Mouse (Mus musculus) lung, postnatal 36 days (tissue): Measurements from ENCODE around the gene Tpcn2.

Experiments
- DNase-seq: peaks from one replicate; pipeline ENCODE4 v3.0.0; 2022; ENCODE audit warnings: mixed read lengths

Tpcn2 gene

DNA sequence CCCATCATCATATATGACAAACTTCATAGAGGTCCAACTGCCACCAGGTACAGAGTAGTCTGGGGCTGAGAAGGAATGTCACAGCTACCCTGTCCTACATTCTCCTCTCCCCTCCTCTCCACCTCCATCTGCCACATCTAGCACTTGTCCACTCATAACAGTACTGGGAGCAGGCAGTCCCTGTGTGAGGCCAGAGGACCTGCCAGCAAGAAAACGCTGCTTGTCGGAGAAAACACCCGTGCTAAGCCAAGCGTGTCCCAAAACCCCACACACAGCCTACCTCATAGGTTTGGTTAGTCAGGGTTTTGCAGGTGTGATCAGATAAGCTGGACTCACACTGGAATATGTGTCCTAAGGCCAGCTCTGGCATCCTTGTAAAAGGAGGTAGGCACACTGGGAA lies 42.9 kb downstream of the Tpcn2 start:
- DNase-seq = no peak

DNA sequence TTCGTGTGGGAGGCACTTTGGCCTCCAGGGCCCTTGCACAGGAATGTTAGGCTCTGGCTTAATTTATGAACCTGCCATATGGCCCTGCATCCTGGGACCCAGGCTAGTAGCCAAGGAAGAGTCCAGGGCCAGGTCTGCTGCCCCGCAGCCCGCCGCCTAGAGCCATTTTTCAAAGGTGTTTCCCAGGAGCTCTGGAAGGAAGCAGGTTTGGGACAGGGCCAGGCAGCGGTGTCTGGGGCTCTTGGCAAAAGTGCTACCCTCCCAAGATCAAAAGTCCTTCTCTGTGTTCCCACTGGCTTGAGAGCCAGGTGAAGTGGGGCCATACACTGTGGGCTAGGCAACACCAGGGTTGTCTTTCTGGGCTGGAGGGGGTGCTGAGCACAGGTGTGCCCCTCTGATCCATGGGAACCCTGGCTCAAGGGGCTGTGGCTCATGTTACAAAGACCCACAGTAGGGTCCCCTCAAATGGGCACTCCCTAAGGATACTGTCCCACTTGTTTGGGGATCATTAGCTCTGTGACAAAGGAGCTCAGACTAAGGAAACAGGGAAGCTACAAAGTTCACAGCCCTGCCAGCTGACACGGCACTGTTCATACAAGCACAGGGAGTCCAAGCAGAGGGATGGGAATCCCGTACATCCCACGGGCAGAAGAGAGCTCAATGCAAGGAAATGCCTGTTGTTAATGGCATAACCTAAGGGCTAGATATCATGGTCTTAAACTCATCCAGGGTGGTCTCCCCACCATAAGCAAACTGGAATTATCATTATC lies 43.9 kb downstream of the Tpcn2 start:
- DNase-seq = peak; percentile 37

DNA sequence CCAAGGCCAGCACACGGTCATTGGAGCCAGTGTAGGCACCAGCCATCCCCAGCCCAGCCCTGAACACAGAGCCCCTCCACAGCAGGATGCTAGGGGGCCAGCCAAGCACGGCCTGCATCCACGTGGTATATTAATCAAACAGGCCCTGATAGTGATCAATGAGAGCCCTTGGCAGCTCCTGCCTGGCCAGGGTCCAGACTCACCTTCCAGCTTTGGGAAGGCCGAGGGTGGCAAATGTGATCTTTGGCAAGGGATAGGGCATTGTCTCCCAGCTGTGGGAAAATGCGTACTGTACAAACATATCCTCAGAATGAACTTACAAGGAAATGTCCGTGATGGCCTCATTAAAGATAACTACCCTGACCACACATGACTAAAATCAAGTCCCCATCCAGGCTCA lies 44.7 kb downstream of the Tpcn2 start:
- DNase-seq = peak; percentile 32

DNA sequence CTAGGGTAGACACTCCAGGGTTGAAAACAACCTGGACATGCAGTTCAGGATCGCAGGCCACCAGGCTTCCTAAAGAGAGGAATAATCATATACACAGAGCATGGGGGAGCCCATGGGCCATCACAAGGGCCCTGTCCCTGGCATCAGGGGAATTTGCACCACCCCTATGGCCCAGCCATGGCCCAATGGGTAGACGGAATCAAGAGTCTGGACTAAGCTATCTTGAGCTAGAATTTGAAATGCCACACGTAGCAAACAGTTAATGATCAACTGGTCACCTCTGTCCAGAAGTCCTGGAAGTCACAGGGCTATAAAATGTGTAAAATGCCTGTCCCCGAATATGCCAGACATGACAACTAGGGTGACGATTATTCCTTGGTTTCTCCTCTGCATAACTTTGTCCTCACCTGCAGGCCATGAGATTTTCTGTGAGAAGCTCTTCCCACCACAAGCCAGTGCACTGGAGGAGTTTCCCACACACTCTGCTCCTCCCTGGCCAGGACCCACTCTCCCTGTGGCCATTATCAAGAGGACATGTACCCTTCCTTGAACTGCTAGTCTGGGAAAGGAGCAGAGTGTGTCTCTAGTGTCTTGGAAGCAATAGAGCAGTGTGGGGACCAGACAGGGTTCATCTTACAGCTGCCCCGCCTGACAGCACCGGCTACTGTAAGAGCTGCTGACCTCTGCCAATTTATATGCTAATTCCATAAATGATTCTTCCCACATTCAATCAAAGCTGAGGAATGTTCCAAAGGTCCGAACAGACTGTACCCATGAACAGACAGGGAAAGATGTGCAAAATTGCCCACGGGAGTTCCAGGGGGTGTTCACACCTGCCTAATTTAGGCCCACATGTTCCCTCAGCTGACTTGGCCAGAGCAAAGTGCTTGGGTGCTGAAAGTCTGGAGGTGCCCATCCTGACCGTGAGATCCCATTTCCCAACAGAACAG lies 48.7 kb downstream of the Tpcn2 start:
- DNase-seq = no peak

DNA sequence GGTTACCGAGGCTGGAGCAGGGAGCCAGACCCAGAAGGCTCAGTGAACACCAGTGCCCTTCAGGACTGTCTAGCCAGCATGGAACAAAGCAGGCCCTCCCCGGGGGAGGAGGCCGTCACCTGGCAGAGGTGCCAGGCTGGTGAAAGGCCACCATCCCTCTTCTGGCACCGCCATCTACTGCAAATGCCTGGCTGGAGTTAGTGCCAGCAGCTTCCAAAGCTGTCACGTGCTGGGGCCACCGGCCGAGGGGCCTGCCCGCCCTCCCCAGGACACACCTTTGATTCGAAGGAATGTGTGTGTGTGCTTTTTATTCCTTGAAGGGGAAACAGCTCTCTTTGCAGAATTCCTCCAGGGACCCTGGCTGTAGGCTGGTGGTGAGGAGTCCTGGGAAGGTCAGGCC lies 52.2 kb downstream of the Tpcn2 start:
- DNase-seq = peak; percentile 65

DNA sequence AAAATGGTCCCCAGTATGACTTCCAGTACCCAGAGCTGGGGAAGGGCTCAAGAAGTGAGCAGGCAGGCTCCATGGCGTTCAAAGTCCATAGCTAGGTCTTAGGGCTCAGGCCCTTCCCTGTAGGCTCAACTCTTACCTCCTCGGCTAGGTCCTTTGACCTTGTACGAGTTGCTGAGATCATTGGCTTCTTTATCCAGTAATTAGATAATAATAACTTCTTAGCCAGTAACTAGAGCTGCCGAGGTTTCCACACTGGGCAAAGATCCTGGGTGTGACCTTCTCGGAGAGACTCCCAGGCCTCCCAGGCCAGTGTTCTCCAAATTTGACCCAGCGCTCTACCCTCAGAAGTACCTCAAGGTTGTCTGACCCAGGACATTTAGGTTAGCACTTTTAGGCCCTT lies 57.2 kb downstream of the Tpcn2 start:
- no peak for DNase-seq

DNA sequence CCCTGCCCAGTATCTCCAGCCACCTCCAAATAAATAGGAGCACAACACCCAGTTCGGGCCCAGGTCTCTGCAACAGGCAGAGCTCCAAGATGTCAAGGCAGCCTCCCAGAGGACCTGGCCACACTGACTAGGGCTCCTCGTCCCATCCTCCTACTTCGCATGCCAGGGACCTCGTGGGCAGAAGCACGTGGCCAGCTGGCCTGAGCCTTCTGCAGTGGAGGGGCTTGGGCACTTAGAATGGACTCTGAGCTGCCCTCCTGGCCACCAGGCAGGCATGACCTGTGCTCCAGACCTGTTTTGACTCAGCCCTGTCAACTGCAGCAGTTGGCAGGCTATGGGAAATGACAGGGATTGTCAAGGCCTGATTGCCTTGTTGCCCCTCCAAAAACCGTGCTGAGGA lies 58.2 kb downstream of the Tpcn2 start:
- no peak for DNase-seq

DNA sequence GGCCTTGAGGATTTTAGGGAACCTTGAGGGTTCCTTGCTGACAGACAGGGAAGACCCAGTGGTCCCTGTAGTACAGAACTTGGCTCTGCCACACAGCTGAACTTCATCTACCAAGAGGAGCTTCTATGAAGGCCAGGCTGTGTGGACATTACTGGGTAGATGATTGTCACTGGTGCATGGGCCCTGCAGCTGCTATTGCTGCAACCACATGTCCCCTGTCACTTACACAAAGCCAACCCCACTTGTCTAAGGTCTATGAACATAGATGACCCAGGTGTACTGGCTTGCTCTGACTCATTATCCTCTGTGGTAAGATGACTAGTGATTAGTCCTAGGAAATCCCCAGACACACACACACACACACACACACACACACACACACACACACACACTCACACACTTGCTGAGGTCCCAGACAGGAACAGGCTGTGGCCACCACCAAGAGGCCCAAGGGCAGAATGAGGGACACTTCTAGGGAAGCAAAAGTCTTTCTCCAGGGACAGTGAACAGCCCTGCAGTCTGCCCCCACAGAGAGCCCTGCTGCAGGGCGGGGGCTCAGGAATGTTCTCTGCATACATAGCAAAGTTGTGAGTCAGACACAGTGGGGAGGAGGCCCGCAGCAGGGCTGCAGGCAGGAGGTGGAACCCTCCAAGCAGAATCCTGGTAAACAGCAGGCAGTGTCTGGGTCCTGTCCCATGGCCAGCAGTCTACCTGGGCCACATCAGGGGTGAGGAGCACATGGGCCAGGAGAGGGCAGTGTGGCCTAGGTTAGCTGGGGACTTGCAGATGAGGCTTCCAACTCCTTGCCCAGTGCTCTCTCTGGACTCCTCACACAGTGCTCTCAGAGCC lies 61.7 kb downstream of the Tpcn2 start:
- peak; percentile 80 for DNase-seq

DNA sequence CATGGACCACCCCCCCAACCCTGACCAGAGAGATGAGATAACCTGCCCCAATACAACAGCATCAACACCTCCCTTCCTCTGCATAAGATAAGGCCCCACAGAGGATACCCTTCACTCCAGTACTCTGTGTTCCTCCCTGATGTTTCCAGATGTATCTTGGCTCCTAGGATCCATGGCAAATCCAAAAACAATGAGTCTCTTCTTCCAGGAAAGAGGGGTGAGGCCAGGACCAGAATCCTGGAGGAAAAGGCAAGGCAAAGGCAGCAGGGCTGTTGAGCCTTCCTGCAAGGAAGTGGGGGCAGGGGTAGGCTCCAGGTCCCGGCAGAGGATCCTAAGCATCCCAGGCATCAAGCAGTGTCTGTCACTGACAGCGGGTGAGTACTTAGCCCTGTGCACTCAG lies 62.5 kb downstream of the Tpcn2 start:
- DNase-seq = no peak

DNA sequence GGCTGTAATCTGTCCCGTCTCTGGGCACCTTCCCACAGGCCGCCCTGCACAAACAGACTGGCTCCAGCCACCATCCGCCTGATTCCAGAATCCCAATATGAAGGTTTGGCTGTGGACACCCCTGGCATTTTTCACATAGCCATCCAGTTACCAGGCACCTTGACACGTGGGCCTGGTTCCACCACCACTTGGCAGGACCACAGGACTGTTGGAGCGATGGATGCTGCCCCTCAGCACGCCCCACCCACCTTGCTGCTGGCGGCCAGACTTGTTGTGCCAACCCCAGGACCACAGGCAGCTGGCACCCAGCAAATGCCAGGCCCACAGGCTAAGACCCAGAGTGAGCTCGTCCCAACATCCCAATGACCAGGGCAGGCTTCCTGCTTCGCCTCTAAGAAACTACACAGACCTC lies 64.4 kb downstream of the Tpcn2 start:
- no peak for DNase-seq

DNA sequence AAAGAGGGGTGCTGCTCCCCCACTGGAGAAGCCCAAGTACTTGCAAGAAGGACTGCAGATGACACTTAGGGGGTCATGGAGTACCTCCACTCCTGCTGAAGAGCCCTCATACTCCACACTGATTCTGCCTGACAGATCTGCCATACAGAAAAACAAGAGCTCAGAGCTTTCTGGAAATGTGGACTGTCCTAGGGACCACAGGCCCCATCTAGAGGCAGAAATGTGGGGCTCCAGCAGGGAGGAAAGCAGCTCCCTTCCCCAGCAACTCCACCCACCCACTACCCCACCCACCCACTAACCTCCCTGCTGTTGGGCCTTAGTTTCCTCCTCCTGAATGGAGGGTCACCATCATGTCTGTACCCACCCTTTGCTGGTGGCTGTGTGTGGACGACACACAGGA lies 67.2 kb downstream of the Tpcn2 start:
- peak; percentile 44 for DNase-seq

DNA sequence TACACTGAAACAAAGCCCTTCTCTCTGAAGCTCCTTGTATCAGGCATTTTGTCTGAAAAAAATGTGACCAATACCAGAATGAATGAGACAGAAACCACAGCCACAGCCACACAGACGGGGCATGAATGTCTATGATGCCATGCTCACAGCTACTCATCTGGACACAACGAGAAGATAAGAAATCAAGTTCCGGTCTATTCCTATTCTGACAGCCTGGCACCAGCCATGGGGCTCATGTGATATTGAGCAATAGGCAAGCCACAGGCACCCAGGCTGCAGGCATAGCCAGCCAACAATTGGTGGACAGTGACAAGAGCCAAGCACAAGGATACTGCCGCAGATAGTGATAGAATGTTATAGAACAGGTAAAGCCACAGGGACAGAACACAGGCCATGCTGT lies 68.3 kb downstream of the Tpcn2 start:
- peak; percentile 47 for DNase-seq

DNA sequence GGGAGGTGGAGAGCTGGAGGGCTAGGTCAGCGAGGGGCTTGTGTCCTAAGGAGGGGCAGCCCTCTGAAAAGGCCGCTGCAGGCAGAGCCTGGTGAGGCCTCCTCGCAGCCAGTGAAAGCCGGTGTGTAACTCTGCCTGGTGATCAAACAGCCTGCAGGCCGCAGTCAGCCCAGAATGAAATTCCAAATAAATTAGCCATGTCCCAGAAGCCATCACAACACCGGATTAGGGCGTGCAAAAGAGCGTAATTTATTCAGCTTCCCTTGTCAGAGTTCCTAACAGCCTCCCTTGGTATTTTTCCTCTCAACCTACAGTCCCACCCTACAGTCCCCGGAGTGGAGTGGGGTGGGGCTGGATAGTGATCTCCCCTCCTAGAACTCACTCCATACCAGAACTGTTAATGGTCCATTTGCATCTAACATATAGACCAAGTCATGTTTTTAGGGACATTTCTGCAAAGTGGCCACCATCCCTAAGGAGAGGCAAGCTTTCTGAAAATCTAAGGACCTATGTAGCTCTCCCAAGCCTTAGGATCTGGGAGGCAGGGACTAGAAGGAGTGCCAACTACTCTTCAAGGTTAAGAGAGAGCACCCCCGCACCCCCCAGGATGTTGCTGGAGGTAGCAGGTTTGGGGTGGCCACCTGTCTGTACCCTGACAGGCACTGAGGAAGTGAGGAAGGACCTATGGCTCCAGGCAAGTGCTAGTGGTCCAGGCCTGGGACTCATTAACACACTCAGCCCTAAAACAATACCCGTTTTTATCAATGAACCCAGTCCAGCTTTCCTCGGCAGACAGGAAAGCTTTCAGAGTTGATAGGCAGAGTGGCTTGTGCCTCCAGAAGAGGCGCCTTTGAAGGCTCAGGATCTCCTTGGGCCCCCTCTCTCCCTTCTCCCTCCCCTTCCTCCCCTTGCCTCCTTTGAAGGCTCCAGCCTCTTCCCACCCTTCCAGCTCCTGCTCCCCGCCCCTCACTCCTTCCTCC lies 71.8 kb downstream of the Tpcn2 start:
- DNase-seq = no peak

DNA sequence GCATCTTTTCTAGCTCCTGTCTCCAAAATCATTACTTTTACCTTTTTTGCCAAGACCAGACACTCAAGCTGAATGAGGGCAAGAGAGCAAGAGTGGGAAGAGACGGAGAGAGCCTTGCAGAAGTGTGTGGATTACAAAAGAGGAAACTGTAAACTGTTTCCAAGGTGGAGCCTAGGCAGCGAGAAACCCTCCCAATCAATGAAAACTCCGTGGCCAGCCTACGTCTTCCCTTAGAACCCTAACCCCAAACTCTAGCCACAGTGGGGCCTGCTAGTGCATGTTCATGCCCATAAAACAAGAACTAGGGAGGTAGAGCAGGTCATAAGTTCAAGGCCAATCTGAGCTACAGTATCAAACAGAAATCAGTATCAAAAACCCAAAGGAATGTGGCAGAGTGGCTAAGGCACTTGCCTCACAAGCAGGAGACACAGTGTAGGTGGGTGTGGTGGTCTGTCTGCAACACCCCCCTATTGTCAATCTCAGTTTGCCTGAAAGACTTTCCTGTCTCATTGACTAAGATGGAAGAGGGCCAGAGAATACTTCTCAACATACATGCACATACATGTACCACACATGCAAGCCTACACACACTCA lies 73.2 kb downstream of the Tpcn2 start:
- no peak for DNase-seq

DNA sequence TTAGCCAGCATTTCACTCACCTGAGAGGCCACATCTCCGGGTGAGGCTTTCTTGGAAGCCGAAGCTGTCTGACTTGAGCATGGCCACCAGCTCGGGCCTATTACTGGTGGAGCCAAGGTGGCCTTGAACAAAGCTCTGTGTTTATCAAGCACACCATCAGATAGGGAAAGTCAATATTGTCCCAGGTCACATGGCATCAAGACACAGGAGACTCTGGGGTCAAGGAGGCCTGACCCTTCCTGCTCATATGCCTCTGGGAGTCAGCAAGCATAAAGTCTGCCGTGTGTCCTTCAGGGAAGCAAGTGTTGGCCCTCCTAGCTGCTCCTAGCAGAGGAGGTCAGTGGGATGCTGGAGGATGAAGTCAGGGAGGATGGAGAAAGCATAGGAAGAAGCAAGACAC lies 75.8 kb downstream of the Tpcn2 start, which contains the start of gene 1810010D01Rik:
TSS of gene 1810010D01Rik (minus strand) at position 114 of the 400 bp plus-strand sequence.
- peak; percentile 70 for DNase-seq

DNA sequence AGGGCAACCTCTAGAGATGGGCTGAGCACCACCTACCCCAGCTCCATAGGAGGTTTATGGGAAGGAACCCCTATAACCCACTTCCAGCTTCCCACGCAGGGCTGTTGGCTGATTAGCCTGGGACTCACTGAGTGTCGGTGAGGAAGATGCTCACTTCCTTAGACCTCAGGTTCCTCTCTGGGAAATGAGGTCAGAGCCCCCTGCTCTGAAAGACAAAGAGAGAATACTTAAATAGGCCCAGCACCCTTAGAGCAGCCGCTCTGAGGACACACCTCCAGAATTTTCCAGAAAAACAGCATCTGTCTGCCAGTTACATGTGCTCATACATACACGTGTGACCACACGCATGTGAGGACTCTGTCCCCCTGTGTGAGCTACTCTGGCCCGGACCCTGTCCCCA lies 77.0 kb downstream of the Tpcn2 start:
- DNase-seq = no peak

DNA sequence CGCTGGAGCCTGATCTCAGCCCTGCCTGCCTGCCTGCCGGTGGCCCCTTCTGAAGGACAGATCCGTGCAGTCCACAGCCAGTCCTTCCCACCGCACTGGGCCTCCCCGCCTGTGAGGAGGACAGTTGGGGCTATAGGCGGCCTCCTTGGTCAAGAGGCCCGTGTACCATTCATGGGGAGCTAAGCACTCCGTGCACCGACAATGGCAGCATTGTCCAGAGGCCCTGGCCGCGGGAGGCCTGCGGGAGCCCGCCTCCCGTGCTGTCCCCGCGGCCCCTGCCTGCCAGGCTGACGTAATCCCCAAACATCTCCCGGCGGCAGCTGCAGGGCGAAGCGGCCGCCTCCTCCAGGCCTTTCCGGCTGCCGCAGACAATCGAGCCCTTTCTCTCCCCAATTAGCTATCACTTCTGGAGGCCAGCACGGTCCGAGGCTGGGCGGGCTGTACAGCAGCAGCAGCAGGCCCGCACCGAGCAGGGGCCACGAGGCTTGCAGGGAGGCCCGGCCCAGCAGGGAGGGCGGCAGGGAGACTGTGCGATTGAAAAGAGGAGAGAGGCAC lies 77.7 kb downstream of the Tpcn2 start:
- DNase-seq = peak; percentile 70

DNA sequence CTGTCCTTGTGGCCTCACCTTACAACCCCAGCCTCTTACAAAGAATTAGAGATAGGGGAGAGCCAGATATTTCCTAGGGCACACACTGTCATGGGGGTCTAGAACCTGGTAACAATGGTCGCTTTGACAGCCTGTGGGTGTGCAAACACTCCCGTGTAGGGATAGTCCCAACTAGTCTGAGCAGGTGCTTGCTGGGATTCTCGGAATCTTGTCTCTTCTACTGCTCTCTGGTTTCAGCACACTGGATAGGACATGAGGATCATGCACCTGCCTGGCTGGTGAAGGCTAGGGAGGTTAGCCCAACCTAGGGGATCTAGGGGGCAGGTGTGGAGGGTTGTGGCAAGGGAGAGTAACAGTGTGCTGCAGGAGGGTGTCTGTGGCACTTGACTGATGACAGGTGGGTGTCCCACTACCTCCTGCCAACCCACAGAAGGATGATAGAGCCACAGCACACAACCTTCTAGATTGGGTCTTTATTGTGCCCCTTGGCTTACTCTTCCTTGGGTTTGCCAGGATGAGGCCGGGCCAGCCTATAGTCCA lies 78.4 kb downstream of the Tpcn2 start:
- DNase-seq = no peak

DNA sequence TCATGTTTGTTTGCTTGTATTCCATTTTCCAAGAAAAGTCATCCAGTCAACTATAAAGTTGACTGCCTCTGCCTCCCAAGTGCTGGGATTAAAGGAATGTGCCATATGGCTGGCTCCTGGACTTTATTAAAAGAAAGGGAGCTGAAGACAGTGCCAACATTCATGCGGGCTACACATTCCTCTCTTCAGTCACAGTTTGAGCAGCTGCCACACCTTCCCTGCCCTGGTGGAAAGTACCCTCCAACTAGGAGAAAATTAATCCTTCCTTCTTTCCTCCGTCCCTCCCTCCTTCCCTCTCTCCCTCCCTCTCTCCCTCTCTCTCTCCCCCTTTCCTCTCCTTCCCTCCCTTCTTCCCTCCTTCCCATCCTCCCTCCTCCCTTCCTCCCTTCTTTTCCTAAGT lies 84.1 kb downstream of the Tpcn2 start:
- no peak for DNase-seq

DNA sequence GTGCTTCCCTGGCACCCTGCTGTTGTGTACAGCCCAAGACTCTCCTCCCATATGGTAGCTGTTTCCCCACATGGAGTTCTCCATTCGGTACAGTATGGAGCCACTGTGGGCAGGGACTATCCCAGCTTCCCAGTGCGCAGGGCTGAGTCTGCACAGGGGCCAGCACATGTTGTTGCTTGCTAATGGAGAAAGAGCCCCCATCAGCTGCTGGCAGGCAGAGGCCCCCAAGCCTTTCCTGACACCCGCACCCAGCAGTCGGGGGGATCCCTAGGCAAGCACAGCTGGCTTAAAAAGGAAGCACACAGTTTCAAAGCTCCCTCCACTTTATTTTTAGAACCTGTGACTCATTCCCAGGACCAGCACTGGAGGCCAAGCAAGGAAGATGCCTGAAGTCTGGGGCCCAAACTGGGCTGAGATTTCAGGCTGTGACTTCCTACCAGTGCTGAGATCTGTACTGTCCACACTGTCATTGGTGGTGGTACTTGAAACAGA lies 85.5 kb downstream of the Tpcn2 start:
- peak; percentile 34 for DNase-seq

DNA sequence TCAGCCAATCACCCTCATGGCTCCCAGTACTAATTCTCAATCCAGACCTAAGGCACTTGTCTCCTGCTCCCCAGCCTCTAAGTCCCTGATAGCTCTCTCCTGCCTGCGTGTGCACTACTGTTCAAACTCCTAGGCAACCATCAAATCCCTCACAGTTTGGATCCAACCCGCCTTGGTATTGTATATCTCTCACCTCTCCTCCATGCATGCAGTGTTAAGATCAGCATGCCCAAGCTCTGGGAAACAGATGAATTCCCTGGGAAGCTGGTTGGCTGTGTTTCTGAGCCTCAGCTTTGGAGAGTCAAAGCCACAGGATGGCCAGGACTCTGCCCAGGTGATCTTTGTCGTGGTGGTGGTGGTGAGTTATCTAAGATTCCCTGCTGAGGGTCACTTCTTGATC lies 86.1 kb downstream of the Tpcn2 start:
- DNase-seq = no peak
